Mouse (Mus musculus) MEL (cell line): ENCODE data around the gene Socs7. TPM values are rescaled to one million over a fixed set of nuclear protein-coding genes. Genes with fewer than 3 reads are reported as not detected.

Source experiments
- DNase-seq: peaks from one replicate; pipeline ENCODE4 v3.0.0; 2011; ENCODE audit warnings: low read depth, low spot score
- H3K27ac ChIP-seq: 2 replicates; pipeline ENCODE4 v1.5.1; 2012; ENCODE audit warnings: low read depth, mild to moderate bottlenecking, control low read depth, low read length, moderate library complexity; ENCODE audit not compliant: control insufficient read depth
- H3K27me3 ChIP-seq, 2 experiments: fragments of 150-350 bp in 1 of 2; sonication (generic) in 1 of 2; 2 replicates each; pipeline ENCODE4 v1.6.1; 2012; ENCODE audit warnings: low read length in 2 of 2, mild to moderate bottlenecking in 2 of 2, improper control_type of control experiment in 1 of 2, moderate library complexity in 1 of 2; ENCODE audit not compliant: insufficient read depth in 2 of 2, control insufficient read depth in 1 of 2
- H3K36me3 ChIP-seq, 2 experiments: 2 replicates each; pipeline ENCODE4 v1.6.1; 2012 to 2014; ENCODE audit warnings: low read length in 2 of 2, improper control_type of control experiment in 1 of 2, inconsistent platforms in 1 of 2, mild to moderate bottlenecking in 1 of 2; ENCODE audit not compliant: insufficient read depth in 2 of 2, control insufficient read depth in 1 of 2
- H3K4me1 ChIP-seq, 2 experiments: fragments of 150-350 bp in 1 of 2; sonication (generic) in 1 of 2; 2 replicates each; pipeline ENCODE4 v1.6.1; 2012; ENCODE audit warnings: low read length in 2 of 2, improper control_type of control experiment in 1 of 2, mild to moderate bottlenecking in 1 of 2; ENCODE audit not compliant: insufficient read depth in 2 of 2, control insufficient read depth in 1 of 2
- H3K4me3 ChIP-seq, 2 experiments: fragments of 150-350 bp in 1 of 2; sonication (generic) in 1 of 2; 2 replicates each; pipeline ENCODE4 v1.5.1; 2012; ENCODE audit warnings: low read depth in 2 of 2, low read length in 2 of 2, mild to moderate bottlenecking in 2 of 2, moderate library complexity in 2 of 2, control low read depth in 1 of 2, improper control_type of control experiment in 1 of 2; ENCODE audit not compliant: control insufficient read depth in 1 of 2, insufficient read depth in 1 of 2
- H3K79me2 ChIP-seq: 2 replicates; pipeline ENCODE4 v1.6.1; 2012; ENCODE audit warnings: mild to moderate bottlenecking, low read length, moderate library complexity; ENCODE audit not compliant: control insufficient read depth, poor library complexity, insufficient read depth
- H3K9ac ChIP-seq: 2 replicates; pipeline ENCODE4 v1.6.1; 2012; ENCODE audit warnings: low read depth, mild to moderate bottlenecking, control low read depth, low read length, moderate library complexity; ENCODE audit not compliant: control insufficient read depth, poor library complexity, severe bottlenecking
- H3K9me3 ChIP-seq: fragments of 150-350 bp; sonication (generic); replicated peaks from 2 replicates; pipeline ENCODE4 v1.6.1; 2012; ENCODE audit warnings: mild to moderate bottlenecking, low read length, improper control_type of control experiment, moderate library complexity; ENCODE audit not compliant: insufficient read depth
- BHLHE40 ChIP-seq: IDR thresholded peaks from 2 replicates; pipeline ENCODE4 v1.6.1; 2012; ENCODE audit warnings: low read depth, mild to moderate bottlenecking, inconsistent platforms, low read length, improper control_type of control experiment, borderline replicate concordance
- CHD1 ChIP-seq: IDR thresholded peaks from 2 replicates; pipeline ENCODE4 v1.6.1; 2012; ENCODE audit warnings: low read depth, mild to moderate bottlenecking, inconsistent platforms, low read length, improper control_type of control experiment
- CHD2 ChIP-seq: IDR thresholded peaks from 2 replicates; pipeline ENCODE4 v1.6.1; 2011; ENCODE audit warnings: low read length, improper control_type of control experiment
- CTCF ChIP-seq, 3 experiments: IDR thresholded peaks in 2 of 3; conservative IDR thresholded peaks in 1 of 3; 2 replicates each; pipeline ENCODE4 v1.5.1; 2011 to 2012; ENCODE audit warnings: low read length in 3 of 3, low read depth in 2 of 3, mild to moderate bottlenecking in 2 of 3, improper control_type of control experiment in 1 of 3, inconsistent platforms in 1 of 3, mixed read lengths in 1 of 3, moderate library complexity in 1 of 3; ENCODE audit not compliant: control insufficient read depth in 1 of 3, insufficient read depth in 1 of 3, poor library complexity in 1 of 3, severe bottlenecking in 1 of 3
- E2F4 ChIP-seq: IDR thresholded peaks from 2 replicates; pipeline ENCODE4 v1.6.1; 2011; ENCODE audit warnings: low read depth, low read length, improper control_type of control experiment, borderline replicate concordance
- GATA1 ChIP-seq: IDR thresholded peaks from 2 replicates; pipeline ENCODE4 v1.6.1; 2011; ENCODE audit warnings: low read depth, low read length, improper control_type of control experiment
- JUND ChIP-seq: IDR thresholded peaks from 2 replicates; pipeline ENCODE4 v1.6.1; 2011; ENCODE audit warnings: low read depth, mild to moderate bottlenecking, improper control_type of control experiment, low read length
- KAT2A ChIP-seq: conservative IDR thresholded peaks from 2 replicates; pipeline ENCODE4 v1.6.1; 2012; ENCODE audit warnings: low read depth, low read length, improper control_type of control experiment, inconsistent platforms
- MAFK ChIP-seq: IDR thresholded peaks from 2 replicates; pipeline ENCODE4 v1.6.1; 2011; ENCODE audit warnings: low read depth, mild to moderate bottlenecking, low read length, improper control_type of control experiment, borderline replicate concordance
- MXI1 ChIP-seq: IDR thresholded peaks from 2 replicates; pipeline ENCODE4 v1.6.1; 2011; ENCODE audit warnings: mild to moderate bottlenecking, low read depth, low read length, improper control_type of control experiment
- MYB ChIP-seq: IDR thresholded peaks from 2 replicates; pipeline ENCODE4 v1.6.1; 2011; ENCODE audit warnings: mild to moderate bottlenecking, low read depth, low read length, improper control_type of control experiment
- NRF1 ChIP-seq: IDR thresholded peaks from 2 replicates; pipeline ENCODE4 v1.6.1; 2014; ENCODE audit warnings: low read depth, mild to moderate bottlenecking, inconsistent platforms, low read length, improper control_type of control experiment, moderate library complexity; ENCODE audit not compliant: poor library complexity, insufficient read depth, severe bottlenecking
- POLR2AphosphoS2 ChIP-seq: IDR thresholded peaks from 2 replicates; pipeline ENCODE4 v1.6.1; 2011; ENCODE audit warnings: low read length, improper control_type of control experiment
- POLR2AphosphoS5 ChIP-seq: IDR thresholded peaks from 2 replicates; pipeline ENCODE4 v1.6.1; 2012; ENCODE audit warnings: low read depth, borderline replicate concordance, mild to moderate bottlenecking, inconsistent platforms, low read length, moderate library complexity, mixed read lengths
- RAD21 ChIP-seq: IDR thresholded peaks from 2 replicates; pipeline ENCODE4 v1.6.1; 2011; ENCODE audit warnings: mild to moderate bottlenecking, low read depth, low read length, improper control_type of control experiment
- TAL1 ChIP-seq: IDR thresholded peaks from 2 replicates; pipeline ENCODE4 v1.6.1; 2012; ENCODE audit warnings: mild to moderate bottlenecking, inconsistent platforms, low read length, moderate library complexity, mixed read lengths
- TCF12 ChIP-seq: IDR thresholded peaks from 2 replicates; pipeline ENCODE4 v1.6.1; 2014; ENCODE audit warnings: low read depth, mild to moderate bottlenecking, inconsistent platforms, low read length, improper control_type of control experiment, moderate library complexity
- USF1 ChIP-seq: IDR thresholded peaks from 2 replicates; pipeline ENCODE4 v1.6.1; 2014; ENCODE audit warnings: low read depth, mild to moderate bottlenecking, inconsistent platforms, low read length, improper control_type of control experiment, moderate library complexity
- ZC3H11A ChIP-seq: IDR thresholded peaks from 2 replicates; pipeline ENCODE4 v1.6.1; 2012; ENCODE audit warnings: low read depth, mild to moderate bottlenecking, inconsistent platforms, low read length, improper control_type of control experiment
- ZKSCAN1 ChIP-seq: IDR thresholded peaks from 2 replicates; pipeline ENCODE4 v1.6.1; 2012; ENCODE audit warnings: low read depth, mild to moderate bottlenecking, inconsistent platforms, low read length, improper control_type of control experiment, moderate library complexity
- polyA plus RNA-seq, 2 experiments: library from polyadenylated mRNA; stranded (reverse) in 1 of 2; unstranded in 1 of 2; fragments of >175 nt in 1 of 2; fragments of >200 nt in 1 of 2; gene quantifications; 2 replicates each; pipeline versions ENCODE4 v1.2.1 to v1.2.4; 2012; ENCODE audit warnings: low replicate concordance in 2 of 2, low read depth in 1 of 2; ENCODE audit not compliant: insufficient read length in 2 of 2, insufficient read depth in 1 of 2, missing spikeins in 1 of 2
- total RNA-seq: library from RNA; depleted of rRNA; stranded (reverse); fragments of 300-350 nt; gene quantifications from 2 replicates; pipeline ENCODE4 v1.2.3, GENCODE M21; 2012

The Socs7 gene
- total and polyA plus RNA-seq, 3 experiments, result 19.3 to 21.0 TPM; not detected in 1

DNA sequence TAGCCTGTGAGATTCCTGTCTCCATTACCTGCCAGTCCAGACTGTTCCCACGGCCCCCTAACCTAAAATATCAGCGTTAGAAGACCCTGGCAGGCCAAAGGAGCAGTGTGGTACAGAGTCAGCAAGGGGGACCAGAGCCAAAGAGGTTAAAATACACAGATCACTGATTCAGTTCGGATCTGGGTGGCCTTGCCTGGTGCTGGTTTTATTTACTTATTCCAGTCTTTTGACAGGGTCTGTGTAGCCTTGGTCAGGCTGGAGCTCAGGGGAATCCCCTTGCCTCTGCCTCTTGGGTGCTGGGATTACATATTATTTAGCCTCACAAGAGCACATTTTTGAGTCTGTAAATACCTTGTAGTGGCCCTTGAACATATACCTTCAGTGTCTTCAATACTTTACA, 62.5 kb downstream of the Socs7 start:
- Histone ChIP-seq H3K27me3 (no peaks in the 10 kb centered on the region), H3K79me2 (no peaks in the 10 kb centered on the region), H3K9me3 (no peaks in the 10 kb centered on the region), H3K4me1 (peaks cover 6 to 21% of the 10 kb centered on the region in 2 experiments), H3K36me3 (peaks cover 0 to 12% of the 10 kb centered on the region in 2 experiments; a peak in 2 of 4 replicates), H3K4me3 (no peak overlapping the region), H3K9ac (no peak overlapping the region), H3K27ac (no peak overlapping the region)
- TF ChIP-seq ZKSCAN1 (no peak), BHLHE40 (no peak), MAFK (no peak), GATA1 (no peak), NRF1 (no peak), TCF12 (no peak), JUND (no peak), MXI1 (no peak), KAT2A (no peak), RAD21 (no peak), ZC3H11A (no peak), CHD1 (no peak), MYB (no peak), TAL1 (no peak), E2F4 (no peak), POLR2AphosphoS2 (no peak), CHD2 (no peak), POLR2AphosphoS5 (no peak), CTCF (IDR thresholded peaks at IDR 0.05 in 2 of 3, conservative IDR thresholded peaks at IDR 0.05 in 1 of 3; ENCODE audit: control insufficient read depth in 1 of 3, insufficient read depth in 1 of 3, low read depth in 2 of 3, low read length in 3 of 3, poor library complexity in 1 of 3, severe bottlenecking in 1 of 3) (no peak), USF1 (no peak)
- DNase-seq, result no peak
